Mouse (Mus musculus) kidney, adult 2 months (tissue): Measurements from ENCODE around the gene Tmem86a. TPM values are rescaled to one million over a fixed set of nuclear protein-coding genes. Genes with fewer than 3 reads are reported as not detected.
A peak's percentile ranks its signal among the peaks of the same experiment; 100 is the strongest.

Experiments used
- DNase-seq: peaks from one replicate; pipeline ENCODE4 v3.0.0; 2021
- H3K27ac ChIP-seq: fragments of 200-500 bp; 2 replicates; pipeline ENCODE4 v1.5.1; 2012; ENCODE audit warnings: low read depth, low read length, control low read depth, inconsistent platforms; ENCODE audit not compliant: insufficient read depth
- H3K27me3 ChIP-seq: fragments of 200-500 bp; replicated peaks from 2 replicates; pipeline ENCODE4 v1.6.1; 2012; ENCODE audit warnings: mild to moderate bottlenecking, moderate library complexity, low read length, inconsistent platforms; ENCODE audit not compliant: control insufficient read depth, insufficient read depth
- H3K36me3 ChIP-seq: fragments of 200-500 bp; 2 replicates; pipeline ENCODE4 v1.6.1; 2012; ENCODE audit warnings: mild to moderate bottlenecking, moderate library complexity, low read length, inconsistent platforms; ENCODE audit not compliant: control insufficient read depth, insufficient read depth
- H3K4me1 ChIP-seq: fragments of 200-500 bp; 2 replicates; pipeline ENCODE4 v1.6.1; 2011; ENCODE audit warnings: low read length; ENCODE audit not compliant: control insufficient read depth, insufficient read depth
- H3K4me3 ChIP-seq: fragments of 200-500 bp; 2 replicates; pipeline ENCODE4 v1.5.1; 2011; ENCODE audit warnings: mild to moderate bottlenecking, low read depth, low read length, control low read depth; ENCODE audit not compliant: insufficient read depth
- CTCF ChIP-seq: fragments of 200-500 bp; conservative IDR thresholded peaks from 2 replicates; pipeline ENCODE4 v1.5.1; 2011; ENCODE audit warnings: low read depth, mild to moderate bottlenecking, control low read depth, low read length, moderate library complexity, mixed read lengths; ENCODE audit not compliant: insufficient read depth, insufficient read length
- POLR2A ChIP-seq: fragments of 200-500 bp; IDR thresholded peaks from one replicate; pipeline ENCODE4 v1.6.1; 2011; ENCODE audit warnings: low read depth, low read length, control low read depth
- WGBS: fragments of 180-500 bp; shearing (Covaris S2); methylation state at CpG from one replicate; pipeline ENCODE4 v1.1.7; 2018; 5-methylcytosine and 5-hydroxymethylcytosine counted together
- polyA plus RNA-seq: library from polyadenylated mRNA; depleted of rRNA; stranded (reverse); fragments of >200 nt; gene quantifications from 2 replicates; pipeline ENCODE4 v1.2.3, GENCODE M21; 2012

The Tmem86a gene
- polyA plus RNA-seq, 1 experiment, result 97.0 TPM

- TF ChIP-seq POLR2A (no peak), CTCF (no peak)
- Histone ChIP-seq H3K4me1 (peaks cover 21% of the 10 kb centered on the region), H3K4me3 (peak overlapping the region; percentile 79), H3K27ac (peak overlapping the region; percentile 94), H3K27me3 (no peaks in the 10 kb centered on the region), H3K36me3 (no peaks in the 10 kb centered on the region)
- WGBS, result under 1% methylated on average over 34 of the region's 34 CpGs
- DNase-seq, result peak; percentile 75
These were observed 365 bp downstream of the Tmem86a start for GRCm38 (mm10) chr7:47050766-47051165.

GRCm38 (mm10) chr7:47051404-47052151 is 1.2 kb downstream of the Tmem86a start:
- peaks cover 21% of the 10 kb centered on the region for H3K4me1 ChIP-seq
- H3K36me3 ChIP-seq, result no peaks in the 10 kb centered on the region
- H3K27ac ChIP-seq, result peak overlapping the region; percentile 94; the same call in 1 of the 2 replicates
- WGBS, result 18% methylated on average over 2 of the region's 2 CpGs
- no peaks in the 10 kb centered on the region for H3K27me3 ChIP-seq
- H3K4me3 ChIP-seq, result peak overlapping the region; percentile 79; the same call in 1 of the 2 replicates
- TF ChIP-seq CTCF, result no peak
- no peak for TF ChIP-seq POLR2A
- DNase-seq, result peak; percentile 75

- peak; percentile 74 for DNase-seq
- Histone ChIP-seq H3K4me3 (no peak overlapping the region), H3K36me3 (no peaks in the 10 kb centered on the region), H3K27ac (peak overlapping the region; percentile 17; the same call in 1 of the 2 replicates), H3K27me3 (no peaks in the 10 kb centered on the region), H3K4me1 (peaks cover 21% of the 10 kb centered on the region)
- no peak for TF ChIP-seq CTCF
- no peak for TF ChIP-seq POLR2A
- WGBS, result 6% methylated on average over 3 of the region's 3 CpGs
These were observed 1.9 kb downstream of the Tmem86a start for GRCm38 (mm10) chr7:47052276-47052675.

GRCm38 (mm10) chr7:47053287-47053686 is 2.9 kb downstream of the Tmem86a start:
- H3K27ac ChIP-seq, result no peak overlapping the region
- WGBS, result 78% methylated on average over 15 of the region's 15 CpGs
- DNase-seq, result peak; percentile 73
- no peaks in the 10 kb centered on the region for H3K27me3 ChIP-seq
- peaks cover 21% of the 10 kb centered on the region for H3K4me1 ChIP-seq
- TF ChIP-seq CTCF (no peak), POLR2A (no peak)
- no peaks in the 10 kb centered on the region for H3K36me3 ChIP-seq
- no peak overlapping the region for H3K4me3 ChIP-seq

- H3K27me3 ChIP-seq, result no peaks in the 10 kb centered on the region
- H3K36me3 ChIP-seq, result no peaks in the 10 kb centered on the region
- WGBS, result 38% methylated on average over 2 of the region's 2 CpGs
- H3K27ac ChIP-seq, result peak overlapping the region; percentile 29; the same call in 1 of the 2 replicates
- no peak overlapping the region for H3K4me3 ChIP-seq
- peak; percentile 95 for DNase-seq
- peaks cover 21% of the 10 kb centered on the region for H3K4me1 ChIP-seq
- TF ChIP-seq CTCF, result no peak
- no peak for TF ChIP-seq POLR2A
These were observed 4.3 kb downstream of the Tmem86a start for GRCm38 (mm10) chr7:47054666-47055065.

- TF ChIP-seq POLR2A (no peak), CTCF (no peak)
- Histone ChIP-seq H3K4me1 (peaks cover 21% of the 10 kb centered on the region), H3K36me3 (no peaks in the 10 kb centered on the region), H3K27ac (no peak overlapping the region), H3K27me3 (no peaks in the 10 kb centered on the region), H3K4me3 (no peak overlapping the region)
- WGBS, result 65% methylated on average over 9 of the region's 9 CpGs
- DNase-seq, result peak; percentile 47
These were observed 5.3 kb downstream of the Tmem86a start for GRCm38 (mm10) chr7:47055744-47056143.

GRCm38 (mm10) chr7:47056273-47056672 is 5.9 kb downstream of the Tmem86a start:
- WGBS, result 84% methylated on average over 4 of the region's 4 CpGs
- Histone ChIP-seq H3K27ac (no peak overlapping the region), H3K27me3 (no peaks in the 10 kb centered on the region), H3K4me1 (peaks cover 17% of the 10 kb centered on the region), H3K4me3 (no peak overlapping the region), H3K36me3 (no peaks in the 10 kb centered on the region)
- no peak for TF ChIP-seq CTCF
- TF ChIP-seq POLR2A, result no peak
- DNase-seq, result no peak
